Mouse (Mus musculus): ENCODE measurements around the gene Porcn.

DNA sequence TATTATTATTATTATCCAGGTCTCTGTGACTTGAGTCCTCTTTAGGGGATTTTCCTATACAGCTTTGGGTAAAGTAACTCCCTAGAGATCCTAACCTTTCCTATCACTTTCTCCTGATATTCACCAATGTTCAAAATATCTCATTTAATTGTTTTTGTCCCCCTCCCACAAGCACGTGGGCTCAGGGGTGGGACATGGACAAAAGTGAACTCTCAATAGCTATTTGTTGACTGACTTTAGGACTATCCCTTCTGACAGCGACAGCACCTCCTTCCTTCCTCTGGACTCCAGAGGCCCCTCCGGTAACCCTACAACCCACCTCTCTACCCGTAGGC is 31.2 kb downstream of the Porcn start:
- TF ChIP-seq TCF12 (IDR thresholded peaks at IDR 0.05; ENCODE audit: low read depth, low read length) (no peak), ZKSCAN1 (IDR thresholded peaks at IDR 0.05; ENCODE audit: borderline replicate concordance, low read depth, low read length) (no peak), MAFK (IDR thresholded peaks at IDR 0.05; ENCODE audit: insufficient replicate concordance, low read length) (no peak), ZC3H11A (IDR thresholded peaks at IDR 0.05; ENCODE audit: low read depth, low read length) (no peak), POLR2A (IDR thresholded peaks at IDR 0.05; ENCODE audit: low read depth, low read length) (no peak), CTCF (conservative IDR thresholded peaks at IDR 0.05 in 1 of 2, IDR thresholded peaks at IDR 0.05 in 1 of 2; ENCODE audit: low read depth in 2 of 2, low read length in 2 of 2) (no peak), SIN3A (IDR thresholded peaks at IDR 0.05; ENCODE audit: low read length) (no peak; the same call in 1 of the 2 replicates), BHLHE40 (IDR thresholded peaks at IDR 0.05; ENCODE audit: low read depth, low read length) (no peak)

Measured in CH12.LX (cell line).